Mouse (Mus musculus): Measurements from ENCODE around the gene Tnfrsf13b. TPM values are rescaled to one million over a fixed set of nuclear protein-coding genes. Genes with fewer than 3 reads are reported as not detected.

Gene Tnfrsf13b
- total and polyA plus RNA-seq, 3 experiments: 49.1 to 131 (median 60.5) TPM

GRCm38 (mm10) chr11:61111472-61111871 is 15.1 kb upstream of the Tnfrsf13b start:
- peaks cover 18% of the 10 kb centered on the region for H3K27me3 ChIP-seq (ENCODE audit: insufficient read depth, low read length)
- H3K4me3 ChIP-seq (ENCODE audit: low read depth, low read length): no peak overlapping the region
- no peaks in the 10 kb centered on the region for H3K36me3 ChIP-seq (replicated peaks)
- H3K9me3 ChIP-seq (replicated peaks): no peaks in the 10 kb centered on the region
- ATAC-seq (ENCODE audit: extremely low read depth, insufficient number of reproducible peaks, low FRiP score, poor library complexity, severe bottlenecking): no peak
- TF ChIP-seq GATA1 (IDR thresholded peaks at IDR 0.05; ENCODE audit: borderline replicate concordance, low read length) (no peak), CTCF (IDR thresholded peaks at IDR 0.05; ENCODE audit: low read depth, low read length) (no peak), TAL1 (conservative IDR thresholded peaks at IDR 0.05; ENCODE audit: low read depth, low read length) (no peak), GATA2 (IDR thresholded peaks at IDR 0.05; ENCODE audit: borderline replicate concordance, low read depth, low read length) (no peak), POLR2AphosphoS5 (IDR thresholded peaks at IDR 0.05; ENCODE audit: insufficient replicate concordance, low read depth, low read length) (no peak)
- no peak for DNase-seq (ENCODE audit: low spot score)
- no peaks in the 10 kb centered on the region for H3K4me1 ChIP-seq (ENCODE audit: insufficient read depth, low read depth, low read length)

GRCm38 (mm10) chr11:61112323-61112995 is 14.1 kb upstream of the Tnfrsf13b start:
- Histone ChIP-seq H3K4me1 (ENCODE audit: insufficient read depth, low read depth, low read length) (no peaks in the 10 kb centered on the region), H3K27me3 (ENCODE audit: insufficient read depth, low read length) (peaks cover 18% of the 10 kb centered on the region), H3K36me3 (replicated peaks) (no peaks in the 10 kb centered on the region), H3K4me3 (ENCODE audit: low read depth, low read length) (no peak overlapping the region), H3K9me3 (replicated peaks) (no peaks in the 10 kb centered on the region)
- ATAC-seq (ENCODE audit: extremely low read depth, insufficient number of reproducible peaks, low FRiP score, poor library complexity, severe bottlenecking) (no peak), DNase-seq (ENCODE audit: low spot score) (no peak)
- TF ChIP-seq POLR2AphosphoS5 (IDR thresholded peaks at IDR 0.05; ENCODE audit: insufficient replicate concordance, low read depth, low read length): no peak
- no peak for TF ChIP-seq TAL1 (conservative IDR thresholded peaks at IDR 0.05; ENCODE audit: low read depth, low read length)
- TF ChIP-seq GATA1 (IDR thresholded peaks at IDR 0.05; ENCODE audit: borderline replicate concordance, low read length): no peak
- TF ChIP-seq GATA2 (IDR thresholded peaks at IDR 0.05; ENCODE audit: borderline replicate concordance, low read depth, low read length): no peak
- TF ChIP-seq CTCF (IDR thresholded peaks at IDR 0.05; ENCODE audit: low read depth, low read length): no peak

GRCm38 (mm10) chr11:61116226-61116625 is 10.3 kb upstream of the Tnfrsf13b start:
- ATAC-seq (ENCODE audit: extremely low read depth, insufficient number of reproducible peaks, low FRiP score, poor library complexity, severe bottlenecking): no peak
- no peak for DNase-seq (ENCODE audit: low spot score)
- H3K9me3 ChIP-seq (replicated peaks): no peaks in the 10 kb centered on the region
- H3K36me3 ChIP-seq (replicated peaks): no peaks in the 10 kb centered on the region
- no peak overlapping the region for H3K4me3 ChIP-seq (ENCODE audit: low read depth, low read length)
- H3K4me1 ChIP-seq (ENCODE audit: insufficient read depth, low read depth, low read length): no peaks in the 10 kb centered on the region
- peaks cover 16% of the 10 kb centered on the region; the same call in 1 of the 2 replicates for H3K27me3 ChIP-seq (ENCODE audit: insufficient read depth, low read length)
- TF ChIP-seq GATA2 (IDR thresholded peaks at IDR 0.05; ENCODE audit: borderline replicate concordance, low read depth, low read length) (no peak), POLR2AphosphoS5 (IDR thresholded peaks at IDR 0.05; ENCODE audit: insufficient replicate concordance, low read depth, low read length) (no peak), GATA1 (IDR thresholded peaks at IDR 0.05; ENCODE audit: borderline replicate concordance, low read length) (no peak), CTCF (IDR thresholded peaks at IDR 0.05; ENCODE audit: low read depth, low read length) (no peak), TAL1 (conservative IDR thresholded peaks at IDR 0.05; ENCODE audit: low read depth, low read length) (no peak)

- Histone ChIP-seq H3K4me1 (ENCODE audit: insufficient read depth, low read depth, low read length) (no peaks in the 10 kb centered on the region), H3K27me3 (ENCODE audit: insufficient read depth, low read length) (peaks cover 19% of the 10 kb centered on the region), H3K36me3 (replicated peaks) (no peaks in the 10 kb centered on the region), H3K9me3 (replicated peaks) (no peaks in the 10 kb centered on the region), H3K4me3 (ENCODE audit: low read depth, low read length) (no peak overlapping the region)
- TF ChIP-seq TAL1 (conservative IDR thresholded peaks at IDR 0.05; ENCODE audit: low read depth, low read length): no peak
- no peak for TF ChIP-seq CTCF (IDR thresholded peaks at IDR 0.05; ENCODE audit: low read depth, low read length)
- TF ChIP-seq GATA2 (IDR thresholded peaks at IDR 0.05; ENCODE audit: borderline replicate concordance, low read depth, low read length): no peak
- no peak for TF ChIP-seq GATA1 (IDR thresholded peaks at IDR 0.05; ENCODE audit: borderline replicate concordance, low read length)
- TF ChIP-seq POLR2AphosphoS5 (IDR thresholded peaks at IDR 0.05; ENCODE audit: insufficient replicate concordance, low read depth, low read length): no peak
- ATAC-seq (ENCODE audit: extremely low read depth, insufficient number of reproducible peaks, low FRiP score, poor library complexity, severe bottlenecking) (no peak), DNase-seq (ENCODE audit: low spot score) (no peak)
These were observed 6.5 kb upstream of the Tnfrsf13b start for GRCm38 (mm10) chr11:61119996-61120583.

GRCm38 (mm10) chr11:61122283-61122768 is 4.2 kb upstream of the Tnfrsf13b start:
- DNase-seq (ENCODE audit: low spot score) (no peak), ATAC-seq (ENCODE audit: extremely low read depth, insufficient number of reproducible peaks, low FRiP score, poor library complexity, severe bottlenecking) (no peak)
- peaks cover 22% of the 10 kb centered on the region for H3K27me3 ChIP-seq (ENCODE audit: insufficient read depth, low read length)

GRCm38 (mm10) chr11:61122769-61123288 is 3.7 kb upstream of the Tnfrsf13b start:
- no peak for DNase-seq (ENCODE audit: low spot score)
- Histone ChIP-seq H3K9me3 (replicated peaks) (no peaks in the 10 kb centered on the region), H3K36me3 (replicated peaks) (no peaks in the 10 kb centered on the region), H3K4me3 (ENCODE audit: low read depth, low read length) (no peak overlapping the region), H3K27me3 (ENCODE audit: insufficient read depth, low read length) (peaks cover 22% of the 10 kb centered on the region), H3K4me1 (ENCODE audit: insufficient read depth, low read depth, low read length) (no peaks in the 10 kb centered on the region)
- TF ChIP-seq GATA1 (IDR thresholded peaks at IDR 0.05; ENCODE audit: borderline replicate concordance, low read length) (no peak), TAL1 (conservative IDR thresholded peaks at IDR 0.05; ENCODE audit: low read depth, low read length) (no peak), GATA2 (IDR thresholded peaks at IDR 0.05; ENCODE audit: borderline replicate concordance, low read depth, low read length) (no peak), CTCF (IDR thresholded peaks at IDR 0.05; ENCODE audit: low read depth, low read length) (no peak), POLR2AphosphoS5 (IDR thresholded peaks at IDR 0.05; ENCODE audit: insufficient replicate concordance, low read depth, low read length) (no peak)
- ATAC-seq (ENCODE audit: extremely low read depth, insufficient number of reproducible peaks, low FRiP score, poor library complexity, severe bottlenecking): no peak

More at GRCm38 (mm10) chr11:61122283-61122768, 4.2 kb upstream of the Tnfrsf13b start:
- H3K4me1 ChIP-seq (ENCODE audit: insufficient read depth, low read depth, low read length): no peaks in the 10 kb centered on the region
- TF ChIP-seq TAL1 (conservative IDR thresholded peaks at IDR 0.05; ENCODE audit: low read depth, low read length) (no peak), POLR2AphosphoS5 (IDR thresholded peaks at IDR 0.05; ENCODE audit: insufficient replicate concordance, low read depth, low read length) (no peak), GATA1 (IDR thresholded peaks at IDR 0.05; ENCODE audit: borderline replicate concordance, low read length) (no peak), GATA2 (IDR thresholded peaks at IDR 0.05; ENCODE audit: borderline replicate concordance, low read depth, low read length) (no peak)
- H3K9me3 ChIP-seq (replicated peaks): no peaks in the 10 kb centered on the region
- H3K36me3 ChIP-seq (replicated peaks): no peaks in the 10 kb centered on the region
- H3K4me3 ChIP-seq (ENCODE audit: low read depth, low read length): no peak overlapping the region
